Mouse (Mus musculus) lung, postnatal 0 days (tissue): ENCODE measurements at regions not wholly inside any gene's neighbourhood (a gene's known extent, or its start where the extent isn't known, plus 50 kb on each side); places are given as distances from the start of the nearest gene placed in this dataset.
"Not testable (repeated sequence)": the region's sequence is repeated elsewhere in the genome, so short reads cannot be mapped to it uniquely, and the experiment has no call there.

Experiments
- CTCF ChIP-seq: IDR thresholded peaks from 2 replicates; pipeline ENCODE4 v1.5.1; 2016; ENCODE audit warnings: antibody characterized with exemption, mild to moderate bottlenecking
- EP300 ChIP-seq: IDR thresholded peaks from 2 replicates; pipeline ENCODE4 v1.6.1; 2016; ENCODE audit warnings: antibody characterized with exemption, mild to moderate bottlenecking, control low read depth

DNA sequence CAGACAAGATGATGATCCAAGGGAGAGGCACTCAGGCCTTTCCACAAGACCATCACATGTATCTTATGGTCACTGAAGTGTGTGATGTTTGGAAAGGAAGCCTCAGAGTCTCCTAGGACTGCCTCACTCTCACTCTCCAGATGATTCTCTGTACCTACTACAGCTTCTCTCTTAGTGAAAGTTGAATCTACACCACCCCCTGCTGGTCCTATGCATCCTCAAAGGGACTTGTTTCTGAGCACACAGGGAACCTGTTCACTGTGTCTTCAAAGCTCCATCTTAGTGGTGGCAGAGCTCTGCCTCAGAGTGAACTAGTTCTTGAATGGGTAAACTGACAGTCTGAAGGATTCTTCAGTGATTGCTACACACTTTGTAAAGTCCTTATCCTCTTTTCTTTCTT is 749.5 kb upstream of the Zfp386 start:
- TF ChIP-seq CTCF, EP300: not testable (repeated sequence)
